Mouse (Mus musculus) gastrocnemius, postnatal 36 days (tissue): ENCODE measurements around the gene Cplx2. TPM values are rescaled to one million over a fixed set of nuclear protein-coding genes. Genes with fewer than 3 reads are reported as not detected.

Experiments
- DNase-seq, 2 experiments: peaks; one replicate each; pipeline ENCODE4 v3.0.0; 2022
- intact Hi-C: fragments of 180-260 bp; cut with DNase I; formaldehyde crosslinking; loops from one replicate; pipeline ENCODE4 v1.15.1; 2025
- total RNA-seq, 2 experiments: library from RNA; stranded (reverse); gene quantifications; 2 replicates each; pipeline ENCODE4 v1.2.3; 2021

The Cplx2 gene
- total RNA-seq, 2 experiments from 2014 or later = 1.0 to 1.1 TPM

DNA sequence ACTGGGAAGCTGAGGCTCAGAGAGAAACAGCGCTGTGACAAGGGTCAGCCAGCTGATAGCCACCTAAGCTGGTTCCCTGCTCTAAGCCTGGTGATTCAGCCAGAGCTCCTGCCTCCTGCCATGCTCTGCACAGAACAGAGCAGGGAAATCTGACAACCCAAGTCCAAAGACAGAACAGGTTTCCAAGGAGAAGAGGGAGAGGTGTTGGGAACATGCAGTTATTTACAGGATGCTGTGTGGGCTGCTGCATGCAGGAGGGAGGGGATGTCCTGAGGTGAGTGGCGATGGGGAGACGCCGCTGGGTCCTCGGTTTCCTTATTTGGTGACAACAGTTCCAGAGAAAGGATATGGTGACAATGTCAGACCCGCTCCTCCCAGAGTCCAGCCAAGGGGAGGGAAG lies 12.0 kb upstream of the Cplx2 start:
- no peak for DNase-seq
- intact Hi-C loops = no loop called here

DNA sequence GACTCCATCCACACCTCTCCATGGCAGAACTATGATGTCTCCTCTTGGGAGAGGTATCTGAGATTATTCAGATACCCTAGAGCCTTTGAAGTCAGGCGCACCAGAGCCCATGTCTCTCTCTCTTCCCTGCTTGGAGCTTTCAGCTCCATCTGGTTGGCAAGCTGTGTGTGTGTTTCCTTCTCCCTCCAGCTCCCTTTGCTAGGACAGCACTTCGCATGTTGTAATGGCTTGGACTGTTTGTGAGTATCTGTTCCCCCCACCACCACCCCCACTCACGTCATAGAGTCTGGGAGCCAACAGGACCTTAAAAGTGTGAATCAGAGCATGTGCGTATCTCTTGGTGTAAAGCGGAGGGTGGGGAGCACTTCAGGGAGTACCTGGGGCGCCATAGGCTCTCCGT lies 6.5 kb upstream of the Cplx2 start:
- no peak for DNase-seq
- intact Hi-C loops = no loop called here

DNA sequence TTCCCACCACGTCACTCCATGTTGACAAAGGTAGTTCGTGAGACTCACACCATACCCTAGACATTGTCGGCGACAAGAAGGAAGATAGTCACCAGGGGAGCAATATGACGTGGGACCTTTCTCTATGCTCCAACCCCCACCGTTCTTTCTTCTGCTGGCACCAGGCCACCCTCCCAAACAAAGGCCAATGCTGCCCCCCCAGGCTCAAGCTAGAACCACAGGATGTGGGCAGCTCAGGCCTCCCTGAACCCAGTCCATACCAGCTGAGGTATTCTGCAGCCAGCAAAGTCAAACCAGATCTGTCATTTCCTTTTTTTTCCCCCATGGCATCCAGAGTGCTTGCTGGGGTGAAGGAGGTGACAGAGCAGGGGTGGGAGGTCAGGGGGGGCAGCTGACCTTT lies 3.4 kb upstream of the Cplx2 start:
- no peak for DNase-seq
- intact Hi-C loops = no loop called here

DNA sequence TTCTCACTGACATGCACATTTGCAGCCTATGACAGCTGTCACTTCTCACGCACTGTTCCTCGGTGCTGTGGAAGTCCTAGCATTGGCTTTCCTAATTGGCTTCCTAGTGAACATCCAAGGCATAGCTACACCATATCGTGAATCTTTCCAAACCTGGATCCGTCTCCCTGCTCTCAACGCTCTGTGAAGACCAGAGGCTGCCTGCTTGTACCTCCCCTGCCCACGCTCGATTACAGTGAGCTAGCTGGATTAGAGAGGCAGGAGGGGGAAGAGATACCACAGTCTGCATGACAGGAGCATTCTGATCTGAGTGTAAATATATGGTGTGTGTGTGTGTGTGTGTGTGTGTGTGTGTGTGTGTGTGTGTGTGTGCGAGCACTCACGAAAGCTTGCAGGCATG lies 3.0 kb upstream of the Cplx2 start:
- intact Hi-C loops = no loop called here
- DNase-seq = no peak

DNA sequence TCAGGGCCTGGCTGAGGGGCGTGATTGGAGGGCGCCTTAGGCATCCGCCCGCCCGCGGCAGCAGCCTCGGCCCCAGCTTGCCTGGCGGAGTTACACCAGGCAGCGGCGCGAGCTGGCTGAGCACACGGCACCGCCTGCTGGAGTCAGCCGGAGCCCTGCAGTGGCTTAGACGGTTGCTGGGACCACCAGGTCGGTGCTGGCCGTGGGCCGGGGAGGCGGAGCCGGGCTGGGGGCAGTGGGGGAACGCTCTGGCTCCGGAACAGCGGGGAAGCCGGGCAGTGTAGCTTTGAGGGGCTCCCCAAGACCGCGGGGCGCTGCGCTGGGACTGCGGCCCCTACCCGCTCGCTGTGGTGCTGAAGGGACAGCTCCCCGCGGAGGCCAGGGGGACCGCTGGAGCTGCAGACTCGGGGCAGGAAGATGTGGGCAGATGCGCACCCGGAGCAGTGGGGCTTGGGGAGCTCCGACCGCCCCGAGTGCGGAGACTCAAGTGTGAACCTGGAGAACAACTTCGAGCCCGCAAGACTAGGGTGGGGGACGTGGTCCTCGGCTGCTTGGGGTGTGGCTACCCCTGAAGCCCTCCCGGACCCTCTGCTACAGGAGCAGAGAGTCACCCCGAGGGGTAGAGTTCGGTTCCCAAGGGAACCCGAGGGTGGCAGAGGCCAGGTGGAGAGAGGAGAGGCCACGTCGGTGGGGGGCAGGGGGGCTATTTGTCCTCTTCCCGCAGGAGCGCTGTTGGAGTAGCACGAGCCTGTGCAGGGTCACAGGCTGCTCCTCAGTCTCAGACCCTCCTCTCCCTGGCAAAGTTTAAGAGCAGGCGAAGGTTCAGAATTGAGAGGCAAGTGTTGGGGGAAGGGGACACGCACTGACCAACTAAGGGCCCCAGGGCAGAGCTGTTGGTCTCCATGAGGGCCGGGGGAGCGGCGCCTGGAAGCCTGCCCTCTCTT lies 510 bp downstream of the Cplx2 start:
- peak; percentile 63 to 72 for DNase-seq
- intact Hi-C loops = loop anchor here (1.0 to 5.0 kb wide), 3 partner anchors 76 to 254 kb away; no protein-coding TSS in a partner anchor

DNA sequence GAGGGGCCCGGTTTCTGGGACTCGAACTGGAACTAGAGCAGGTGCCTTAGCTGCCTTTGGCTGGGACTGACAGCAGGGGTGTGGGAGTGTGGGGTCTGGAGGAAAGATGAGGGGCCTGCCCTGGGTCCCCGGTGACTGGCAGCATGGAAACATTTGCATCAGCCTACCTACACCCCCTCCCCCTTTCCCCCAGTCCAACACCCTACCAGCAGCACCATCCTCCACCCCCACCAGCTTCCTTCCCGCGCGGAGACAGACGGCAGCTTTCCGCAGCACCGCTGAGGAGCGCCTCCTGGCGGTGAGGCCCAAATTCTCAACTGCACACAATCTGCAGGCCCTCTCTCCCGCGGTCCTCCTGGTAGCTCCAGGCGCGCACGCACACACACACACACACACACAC lies 1.5 kb downstream of the Cplx2 start:
- DNase-seq = peak; percentile 14 to 25
- intact Hi-C loops = loop anchor here (1.0 to 5.0 kb wide), 3 partner anchors 75 to 255 kb away; no protein-coding TSS in a partner anchor

DNA sequence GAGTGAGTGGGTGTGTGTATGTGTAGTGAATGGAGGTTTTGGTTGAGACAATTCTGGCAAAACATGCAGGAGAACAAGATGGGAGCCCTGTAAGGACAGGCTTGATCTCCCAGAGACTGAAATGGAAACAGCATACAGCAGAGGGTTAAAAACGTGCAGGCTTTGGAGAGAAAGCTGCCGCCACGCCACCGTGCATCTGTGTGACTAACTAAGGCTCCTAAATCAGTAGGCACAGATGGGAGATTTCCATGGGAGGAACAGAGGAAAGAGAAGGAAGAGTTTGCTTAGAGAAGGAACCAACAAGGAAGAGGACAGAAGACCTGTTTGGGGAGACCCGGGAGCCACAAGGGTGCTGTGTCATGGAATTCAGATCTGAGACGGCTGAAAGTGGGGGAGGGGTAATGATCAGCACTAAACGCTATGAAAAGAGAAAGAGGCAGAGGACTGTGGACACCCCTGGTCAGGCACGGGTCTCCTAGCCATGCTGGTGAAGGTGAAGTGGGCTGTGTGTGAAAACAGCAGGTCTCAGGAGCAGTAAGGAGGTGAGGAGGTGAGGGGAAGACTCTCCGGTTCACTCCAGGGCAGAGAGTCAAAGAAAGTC lies 3.1 kb downstream of the Cplx2 start:
- no peak for DNase-seq
- intact Hi-C loops = loop anchor here (5.0 kb wide), 2 partner anchors 73 to 257 kb away; no protein-coding TSS in a partner anchor

DNA sequence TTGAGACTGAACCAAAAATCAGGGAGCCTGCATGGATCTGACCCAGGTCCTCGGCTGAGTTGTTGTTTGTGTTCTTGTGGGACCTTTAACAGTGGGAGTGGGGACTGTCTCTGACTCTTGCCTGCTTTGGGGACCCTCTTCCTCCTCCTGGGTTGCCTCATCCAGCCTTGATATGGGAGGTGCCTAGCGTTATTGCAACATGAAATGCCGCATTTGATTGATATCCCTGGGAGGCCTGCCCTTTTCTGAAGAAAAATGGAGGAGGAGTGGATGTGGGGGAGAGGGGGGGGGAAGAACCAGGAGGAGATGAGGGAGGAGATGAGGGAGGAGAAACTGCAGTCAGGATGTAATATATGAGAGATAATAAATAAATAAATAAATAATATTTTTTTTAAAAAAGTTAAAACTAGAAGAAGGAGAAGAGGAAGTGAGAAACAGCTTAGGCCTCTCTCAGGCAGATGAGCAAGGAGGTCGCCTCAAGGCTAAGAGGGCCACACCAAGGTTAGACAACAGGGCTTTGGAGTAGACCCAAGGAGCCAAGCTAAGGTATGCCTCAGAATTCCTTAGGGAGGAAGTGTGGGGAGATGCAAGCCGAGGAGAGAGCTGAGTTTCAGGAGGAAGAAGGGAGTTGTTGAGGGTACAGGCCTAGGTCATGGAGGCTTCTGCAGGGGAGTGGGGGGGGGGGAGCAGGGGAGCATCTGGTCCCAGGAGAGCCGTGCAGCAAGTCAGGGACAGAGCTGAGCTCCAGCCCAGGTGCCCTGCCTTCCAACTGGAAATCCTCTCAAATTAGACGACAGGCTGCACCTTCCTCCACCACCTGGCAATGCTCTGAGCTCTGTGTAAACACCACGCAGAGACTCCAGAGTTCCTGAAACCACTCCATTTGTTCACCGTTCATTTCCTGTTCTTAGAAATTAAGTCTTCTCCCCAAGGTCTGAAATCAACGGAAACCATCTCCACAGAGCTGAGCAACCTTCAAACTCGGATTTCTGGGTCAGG lies 4.6 kb downstream of the Cplx2 start:
- no peak for DNase-seq
- intact Hi-C loops = no loop called here

DNA sequence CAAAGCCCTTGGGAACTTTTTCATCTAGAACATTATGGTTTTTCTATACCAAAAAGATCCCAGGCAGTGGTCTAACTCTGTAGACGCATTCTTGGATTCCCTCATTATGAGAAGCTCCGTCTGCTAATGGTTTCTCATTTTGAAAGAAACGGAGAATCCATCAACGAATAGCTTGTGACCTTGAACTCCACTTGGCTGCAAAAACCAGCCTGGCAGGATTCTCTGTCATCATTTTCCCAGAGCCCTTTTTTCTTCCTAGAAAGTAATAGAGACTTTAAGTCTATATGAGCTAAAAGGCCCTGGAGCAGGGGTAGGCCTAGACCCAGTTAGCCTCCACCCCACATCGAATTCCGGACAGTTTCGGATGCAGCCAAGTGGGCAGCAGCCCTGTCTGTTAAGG lies 5.6 kb downstream of the Cplx2 start:
- no peak for DNase-seq
- intact Hi-C loops = no loop called here

DNA sequence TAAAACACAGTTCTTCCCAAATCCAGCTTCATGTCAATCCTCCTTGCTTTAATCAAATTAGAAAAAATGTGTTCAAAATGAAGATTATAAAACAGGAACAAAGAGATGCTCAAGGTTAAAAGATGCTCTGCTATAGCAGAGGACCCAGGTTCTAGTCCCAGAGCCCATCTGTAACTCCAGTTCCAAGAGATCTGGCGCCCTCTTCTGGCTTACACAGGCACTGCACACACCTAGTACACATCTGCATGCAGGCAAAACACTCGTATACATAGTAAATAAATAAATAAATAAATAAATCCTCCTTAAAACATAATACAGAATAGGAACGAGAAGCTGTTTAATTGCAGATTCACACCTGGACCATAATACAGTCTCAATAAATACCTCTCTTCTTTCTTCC lies 6.9 kb downstream of the Cplx2 start:
- DNase-seq = no peak
- intact Hi-C loops = no loop called here

DNA sequence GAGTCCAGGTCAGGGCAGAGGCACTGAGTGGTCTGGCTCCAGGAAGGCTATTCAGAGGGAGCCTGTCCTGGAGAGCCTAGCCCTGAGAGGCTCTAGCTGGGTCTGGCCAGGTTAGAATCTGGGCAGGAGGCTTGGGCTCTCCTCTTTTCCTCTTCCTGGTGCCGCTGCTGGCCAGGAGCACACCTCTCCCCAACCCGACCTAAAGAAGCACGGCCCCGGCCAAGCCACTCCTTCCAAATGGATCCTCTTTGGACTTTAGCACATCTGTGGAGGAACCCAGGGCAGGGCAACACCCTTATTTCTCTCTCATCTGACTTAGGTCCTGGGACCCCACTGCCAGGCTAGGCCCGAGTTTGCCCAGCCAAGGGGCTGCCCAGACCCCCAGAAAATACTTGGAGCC lies 9.3 kb downstream of the Cplx2 start:
- no peak for DNase-seq
- intact Hi-C loops = no loop called here

DNA sequence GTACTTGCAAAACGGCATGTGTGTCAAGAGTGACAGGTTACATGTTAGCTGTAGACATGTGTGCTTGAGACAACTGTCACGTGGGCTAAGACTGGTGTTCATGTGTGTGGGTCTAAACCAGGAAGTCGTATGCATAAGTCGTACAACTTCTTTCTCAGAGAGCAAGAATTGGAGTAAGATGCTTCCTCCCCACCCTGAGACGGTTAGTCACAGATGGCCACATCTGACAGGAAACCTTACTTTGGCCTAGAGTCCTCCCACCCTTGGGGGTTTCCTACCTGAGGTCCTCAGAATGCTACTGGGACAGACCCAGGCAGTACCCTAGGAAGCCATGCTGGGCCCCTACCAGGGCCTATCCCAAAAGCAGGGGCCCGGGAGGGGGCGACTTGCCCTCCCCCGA lies 10.2 kb downstream of the Cplx2 start:
- DNase-seq = no peak
- intact Hi-C loops = no loop called here

DNA sequence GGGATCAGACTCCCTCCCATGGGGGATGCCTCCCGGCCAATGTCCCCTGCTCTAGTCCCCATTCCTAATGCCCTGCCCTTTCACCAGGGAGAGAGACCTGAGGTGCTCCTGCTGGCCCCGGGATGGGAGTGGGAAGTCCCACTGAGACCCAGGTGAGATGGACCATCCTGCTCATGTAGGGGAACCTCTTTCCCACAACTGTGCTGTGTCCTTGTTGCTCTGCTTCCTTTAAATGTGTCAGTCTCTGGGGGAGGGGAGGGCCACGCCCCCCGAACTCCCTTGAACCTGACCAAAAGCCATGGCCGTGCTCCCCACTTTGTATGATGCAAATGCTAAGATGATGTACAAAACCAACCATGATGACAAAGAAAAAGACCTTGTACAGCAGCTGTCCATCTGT lies 12.4 kb downstream of the Cplx2 start:
- DNase-seq = no peak
- intact Hi-C loops = no loop called here

DNA sequence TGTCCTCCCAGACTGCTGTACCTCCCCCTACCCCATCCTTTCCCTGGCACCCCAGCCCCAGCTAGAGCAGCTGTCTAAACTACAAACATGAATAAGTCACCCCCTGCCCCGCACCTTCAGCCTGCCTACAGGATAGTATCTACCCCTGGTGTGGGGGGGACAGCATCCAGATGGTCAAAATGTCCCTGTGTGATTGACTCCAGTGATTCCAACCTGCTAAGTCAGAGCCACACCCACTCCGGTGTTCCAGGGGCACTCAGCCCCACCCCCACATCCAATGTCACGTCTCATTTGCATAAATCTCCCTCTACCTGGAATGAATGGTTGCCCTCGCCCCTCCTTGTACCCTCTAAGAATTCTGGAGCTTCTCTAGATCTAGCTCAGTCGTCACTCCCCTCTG lies 13.4 kb downstream of the Cplx2 start:
- no peak for DNase-seq
- intact Hi-C loops = no loop called here

DNA sequence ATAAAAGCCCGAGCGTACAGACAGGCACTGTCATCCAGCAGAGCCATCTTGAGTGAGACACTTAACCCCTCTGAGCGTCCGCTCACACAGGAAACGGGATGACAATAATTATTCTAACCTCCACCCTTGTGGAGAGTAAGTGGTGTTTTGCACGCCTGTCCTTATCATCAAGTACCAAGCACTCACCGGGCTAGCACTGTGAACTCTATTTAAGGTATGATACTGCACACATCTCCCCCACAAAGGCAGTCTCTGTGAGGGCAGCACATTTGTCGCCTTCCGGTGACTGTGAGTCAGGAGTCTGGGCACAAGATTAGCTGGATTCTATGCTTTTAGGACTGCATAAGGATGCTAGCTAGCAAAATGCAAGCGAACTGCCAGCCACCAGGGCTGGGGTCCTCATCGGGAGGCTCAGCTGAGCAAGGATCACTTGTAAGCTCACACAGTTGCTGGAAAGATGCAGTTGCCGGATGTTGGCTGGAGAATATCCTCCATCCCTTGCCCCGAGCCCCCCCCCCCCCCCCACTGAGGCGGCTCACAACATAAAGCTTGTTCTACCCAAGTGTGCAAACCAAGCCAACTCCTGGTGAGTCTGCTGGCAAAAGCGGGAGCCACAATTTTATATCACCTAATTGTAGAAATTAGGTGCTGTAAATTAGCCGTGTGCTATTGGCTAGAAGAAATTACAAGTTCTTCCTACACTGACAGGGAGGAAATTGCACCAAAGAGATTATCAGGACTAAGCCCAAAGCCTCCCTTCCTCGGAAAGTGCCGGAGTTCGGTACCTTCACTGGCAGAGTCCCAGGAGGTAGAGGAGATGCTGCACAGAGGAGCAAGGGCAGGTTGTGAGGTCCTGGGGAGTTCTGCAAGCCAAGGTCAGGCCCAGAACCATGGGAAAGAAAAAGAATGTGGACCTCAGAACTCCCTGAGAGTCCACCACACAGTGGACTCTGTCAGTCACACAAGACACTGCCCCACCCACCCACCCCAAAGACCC lies 14.2 kb downstream of the Cplx2 start:
- intact Hi-C loops = no loop called here
- DNase-seq = no peak

DNA sequence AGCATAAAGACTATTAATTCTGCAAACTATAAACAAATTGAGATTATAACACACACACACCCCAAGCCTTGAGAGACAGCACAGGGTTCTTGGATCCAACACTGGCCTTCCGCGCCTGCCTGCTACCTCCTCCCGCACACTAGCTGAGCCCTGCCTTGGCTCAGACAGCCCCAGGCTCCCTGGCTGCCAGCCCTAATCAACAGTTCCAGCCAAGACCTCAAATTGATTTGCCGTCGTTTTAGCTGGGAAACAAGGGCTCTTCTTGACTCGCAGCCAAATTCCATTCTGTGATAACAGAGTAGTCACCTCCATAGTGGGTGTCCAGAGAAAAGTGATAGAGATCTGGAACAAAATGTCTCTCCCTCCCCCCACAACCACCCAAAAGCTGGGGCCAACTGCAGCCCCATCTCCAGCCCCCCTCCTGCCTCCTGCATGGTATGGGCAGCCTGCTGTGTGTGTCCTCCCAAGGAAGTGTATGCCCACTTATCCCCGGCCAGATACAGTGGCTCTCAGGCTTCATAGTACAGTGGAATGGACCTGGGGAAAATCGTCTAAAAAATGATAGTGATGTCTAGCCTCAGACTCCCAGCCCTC lies 18.9 kb downstream of the Cplx2 start:
- no peak for DNase-seq
- intact Hi-C loops = no loop called here

DNA sequence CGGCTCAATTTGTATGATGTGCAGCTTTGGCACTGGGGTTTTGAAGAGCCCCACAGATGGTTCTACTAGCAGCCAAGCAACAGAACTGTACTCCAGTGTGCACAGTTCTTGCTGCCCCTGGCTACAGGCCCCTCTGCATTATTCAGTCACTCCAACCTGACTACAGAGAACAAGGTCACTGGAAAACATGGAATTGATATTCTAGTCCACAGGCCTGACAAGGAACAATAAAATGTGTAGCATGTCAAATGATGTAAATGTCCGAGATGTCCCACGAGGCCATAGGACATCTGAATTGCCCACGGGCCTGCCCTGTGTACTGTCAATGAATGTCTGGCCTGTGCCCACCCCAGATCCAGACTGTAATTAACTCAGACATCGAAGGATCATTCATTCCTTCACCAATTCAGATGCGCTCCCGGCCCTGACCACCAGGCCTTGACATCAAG lies 19.4 kb downstream of the Cplx2 start:
- intact Hi-C loops = no loop called here
- DNase-seq = no peak

DNA sequence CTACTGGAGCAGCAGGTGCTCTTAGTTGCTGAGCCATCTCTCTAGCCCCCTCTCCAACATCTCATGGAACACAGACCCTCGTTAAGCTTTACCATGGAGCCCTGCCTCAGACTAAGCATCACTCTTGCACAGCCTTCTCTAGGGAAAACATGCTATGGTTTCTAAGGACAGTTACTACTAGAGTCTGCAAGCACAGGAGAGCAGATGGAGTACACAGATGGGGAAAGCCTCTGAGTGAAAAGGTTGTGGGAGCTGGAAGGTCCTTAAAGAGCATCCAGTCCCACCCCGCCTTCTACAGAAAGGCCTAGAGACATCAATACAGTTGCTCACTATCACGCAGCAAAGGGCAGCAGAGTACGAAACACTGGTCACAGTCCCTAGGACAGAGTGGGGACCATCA lies 20.2 kb downstream of the Cplx2 start:
- DNase-seq = no peak
- intact Hi-C loops = no loop called here

DNA sequence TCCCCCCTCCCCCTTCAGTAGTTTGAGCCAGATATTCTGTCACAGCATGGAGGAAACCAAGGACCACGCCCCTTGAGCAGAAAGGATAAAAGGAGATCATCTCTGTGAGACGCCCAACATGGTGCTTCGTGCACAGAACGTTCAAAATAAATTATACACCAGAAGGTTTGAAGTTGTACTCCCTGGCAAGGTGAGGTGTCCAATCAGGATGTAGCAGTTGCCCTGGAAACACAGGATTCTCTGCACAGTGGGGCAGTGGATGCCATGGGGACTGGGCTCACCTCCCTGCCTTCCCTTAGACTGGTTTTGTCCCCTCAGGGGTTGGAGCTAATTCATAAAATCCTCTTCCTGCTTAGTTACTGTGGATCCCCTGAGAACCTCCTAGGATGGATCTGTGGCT lies 25.9 kb downstream of the Cplx2 start:
- DNase-seq = no peak
- intact Hi-C loops = no loop called here
